Mouse (Mus musculus) cerebellum, postnatal 10 days (tissue): Measurements from ENCODE around the gene Itsn1.

Experiments used
- DNase-seq, 2 experiments: peaks; one replicate each; pipeline ENCODE4 v3.0.0; 2021; ENCODE audit warnings: mixed read lengths in 2 of 2

Gene Itsn1

GRCm38 (mm10) chr16:91770662-91771061, 41.6 kb downstream of the Itsn1 start:
- peak in 1 of 2 experiments; percentile 27 for DNase-seq

DNA sequence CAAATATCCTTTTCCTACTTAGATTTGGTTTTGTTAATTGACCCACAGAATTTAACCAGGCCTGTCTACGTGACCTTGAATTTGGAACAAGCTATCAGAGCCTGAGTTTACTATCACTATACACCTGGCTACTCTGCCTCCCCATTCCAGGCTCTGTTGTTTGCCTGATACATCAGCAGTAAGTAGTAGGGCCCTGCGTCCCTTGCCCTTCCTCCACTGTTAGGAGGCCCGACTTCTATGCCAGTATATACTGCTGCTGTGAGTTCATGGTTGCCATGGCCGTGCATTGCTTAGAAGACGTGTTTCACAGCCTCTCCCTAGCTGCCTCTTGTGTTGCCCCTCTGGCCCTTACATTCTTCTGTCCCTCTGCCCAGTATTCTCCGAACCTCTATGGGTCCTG, 42.3 kb downstream of the Itsn1 start:
- no peak for DNase-seq

DNA sequence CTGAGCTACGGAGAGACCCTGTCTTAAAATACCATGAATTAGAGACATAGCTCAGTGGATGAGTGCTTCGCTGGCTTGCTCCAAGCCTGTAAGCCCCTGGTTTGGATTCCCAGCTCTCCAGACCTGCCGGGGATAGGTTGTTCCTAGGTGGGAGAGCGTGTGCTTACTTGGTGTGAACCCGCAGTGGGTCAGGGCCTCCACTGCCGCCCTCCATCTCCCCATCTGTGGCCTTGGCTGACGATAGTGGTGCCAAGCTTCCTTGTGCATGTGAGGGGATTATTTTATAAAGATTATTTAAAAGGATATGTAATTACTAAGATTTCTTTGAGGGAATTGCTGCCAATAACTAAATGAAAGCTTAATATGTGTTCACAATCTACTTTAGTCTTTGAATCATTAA, 43.5 kb downstream of the Itsn1 start:
- peak; percentile 35 to 59 for DNase-seq

DNA sequence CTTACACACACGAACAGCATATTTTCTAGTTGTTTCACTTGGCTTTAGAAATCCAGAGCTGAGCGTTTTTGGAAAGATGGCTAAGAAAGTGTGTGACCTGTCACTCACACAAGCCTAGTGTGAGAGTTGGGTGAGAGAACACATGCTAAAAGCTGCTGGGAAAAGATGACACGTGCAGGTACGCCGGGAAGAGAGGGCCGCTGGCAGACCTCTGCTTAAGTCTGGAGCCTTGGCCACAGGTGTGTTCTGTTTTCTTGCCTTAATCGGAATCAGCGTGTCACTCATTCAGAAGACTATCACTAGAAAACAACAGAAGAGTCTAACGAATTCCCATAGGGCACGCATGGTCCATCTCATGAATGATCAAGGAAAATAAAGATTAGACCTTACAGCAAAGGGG, 50.5 kb downstream of the Itsn1 start:
- DNase-seq, result no peak

DNA sequence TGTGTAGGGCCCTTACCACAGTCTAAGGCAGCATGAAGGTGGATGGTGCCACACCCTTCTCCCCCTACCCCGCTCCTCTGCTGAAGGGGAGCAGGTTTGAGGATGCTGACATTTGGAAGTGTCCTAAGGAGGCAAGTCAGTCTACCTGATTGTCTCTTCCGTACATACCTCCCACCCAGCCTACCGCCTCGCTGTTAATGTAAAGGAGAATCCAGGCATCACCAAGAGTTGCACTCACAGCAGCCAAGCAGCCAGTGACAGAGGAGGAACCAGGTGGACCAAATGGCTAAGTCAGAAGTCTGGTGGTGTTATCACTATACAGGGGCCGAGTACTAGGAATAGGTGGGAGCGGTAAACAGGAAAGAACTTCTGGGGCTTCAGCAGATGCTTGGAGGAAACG, 51.1 kb downstream of the Itsn1 start:
- DNase-seq, result no peak

DNA sequence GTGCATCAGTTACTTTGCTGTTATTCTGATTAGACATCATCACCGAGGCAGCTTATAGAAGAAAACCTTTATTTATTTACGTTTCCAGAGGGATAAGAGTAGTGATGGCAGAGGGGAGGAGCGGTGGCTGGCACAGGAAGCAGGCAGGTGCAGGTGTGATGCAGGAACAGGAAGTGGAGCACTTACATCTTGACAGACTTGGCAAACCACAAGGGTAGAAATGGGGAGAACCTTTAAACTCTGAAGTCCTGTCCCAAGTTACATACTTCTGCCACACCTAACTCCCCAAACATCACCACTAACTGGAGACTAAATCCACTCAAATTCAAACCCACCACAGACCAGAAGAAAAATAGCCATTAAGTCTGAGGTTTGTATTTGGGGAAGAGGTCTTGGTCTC, 51.7 kb downstream of the Itsn1 start:
- no peak for DNase-seq

GRCm38 (mm10) chr16:91783191-91783590, 54.1 kb downstream of the Itsn1 start:
- peak; percentile 74 to 79 for DNase-seq

DNA sequence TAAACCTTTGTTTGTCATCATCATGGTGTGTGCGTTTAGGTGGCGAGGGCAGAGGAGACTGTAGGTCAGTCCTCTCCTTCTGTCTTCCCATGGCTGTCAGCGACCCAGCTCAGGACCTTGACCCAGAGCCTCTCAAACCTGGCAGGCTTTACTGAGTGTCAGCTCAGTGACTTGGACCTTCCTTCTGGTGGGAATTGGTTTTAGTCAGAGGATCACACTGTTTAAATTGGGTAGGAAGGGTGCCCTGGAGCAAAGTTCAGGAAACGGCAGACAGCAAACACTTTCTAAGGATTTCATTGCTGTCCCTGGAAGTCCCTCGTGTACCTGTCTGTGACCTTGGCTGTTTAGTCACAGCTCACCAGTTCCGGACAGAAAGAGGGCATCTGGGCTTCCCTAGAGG, 55.2 kb downstream of the Itsn1 start:
- no peak for DNase-seq

DNA sequence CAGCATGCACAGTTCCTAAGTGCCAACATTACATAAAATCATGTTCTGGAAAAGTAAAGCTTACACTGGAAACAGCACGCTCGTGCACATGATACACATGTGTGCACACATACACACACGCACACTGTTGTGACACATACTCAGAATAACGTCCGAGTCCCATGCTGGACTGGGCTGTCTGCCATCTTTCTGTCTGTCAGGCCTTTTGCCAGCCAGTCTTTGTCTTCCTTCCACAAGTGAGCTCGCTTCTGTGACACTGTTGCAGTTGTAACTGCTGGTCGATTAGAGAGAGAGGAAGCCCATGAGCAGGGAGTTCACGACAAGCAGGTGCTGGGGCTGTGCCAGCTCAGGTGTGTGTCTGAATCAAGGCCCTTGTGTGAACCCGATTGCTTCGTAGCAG, 57.3 kb downstream of the Itsn1 start:
- peak; percentile 77 to 79 for DNase-seq

DNA sequence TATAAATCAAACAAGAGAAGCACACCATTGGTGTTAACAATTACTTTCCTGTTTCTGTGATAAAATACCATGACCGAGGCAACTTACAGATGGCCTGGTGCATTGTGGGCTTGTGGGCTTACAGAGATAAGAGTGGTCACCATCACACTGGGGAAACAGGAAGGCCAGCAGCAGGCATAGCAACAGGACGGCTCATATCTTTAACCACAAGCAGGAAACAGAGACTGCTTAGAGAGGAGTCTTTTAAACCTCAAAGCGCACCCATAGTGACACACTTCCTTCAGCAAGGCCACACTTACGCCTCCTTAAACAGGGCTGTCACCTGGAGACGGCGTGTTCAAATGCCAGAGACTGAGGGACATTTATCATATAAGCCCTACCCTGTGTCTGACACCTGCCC, 60.6 kb downstream of the Itsn1 start:
- no peak for DNase-seq

- DNase-seq, result no peak
Measured at GRCm38 (mm10) chr16:91792477-91793196, 63.6 kb downstream of the Itsn1 start.

GRCm38 (mm10) chr16:91793507-91794278, 64.6 kb downstream of the Itsn1 start:
- DNase-seq, result no peak

GRCm38 (mm10) chr16:91794306-91794705, 65.2 kb downstream of the Itsn1 start:
- DNase-seq, result no peak

DNA sequence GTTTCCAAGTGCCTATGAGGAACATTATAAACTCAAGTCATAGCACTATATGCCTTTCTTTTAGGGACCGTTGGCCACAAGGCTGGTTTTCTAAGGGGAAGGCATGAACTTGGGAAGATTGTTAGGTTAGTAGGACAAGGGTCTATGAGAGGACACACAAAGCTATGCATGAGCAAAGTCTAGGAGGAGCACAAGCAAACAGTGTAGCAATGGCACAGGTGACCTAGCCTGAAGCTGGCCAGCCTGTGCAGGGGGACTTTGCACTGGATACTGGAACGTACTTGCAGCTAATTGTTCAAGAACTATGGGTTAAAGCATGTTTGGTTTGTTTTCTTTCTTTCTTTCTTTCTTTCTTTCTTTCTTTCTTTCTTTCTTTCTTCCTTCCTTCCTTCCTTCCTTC, 66.0 kb downstream of the Itsn1 start:
- no peak for DNase-seq

DNA sequence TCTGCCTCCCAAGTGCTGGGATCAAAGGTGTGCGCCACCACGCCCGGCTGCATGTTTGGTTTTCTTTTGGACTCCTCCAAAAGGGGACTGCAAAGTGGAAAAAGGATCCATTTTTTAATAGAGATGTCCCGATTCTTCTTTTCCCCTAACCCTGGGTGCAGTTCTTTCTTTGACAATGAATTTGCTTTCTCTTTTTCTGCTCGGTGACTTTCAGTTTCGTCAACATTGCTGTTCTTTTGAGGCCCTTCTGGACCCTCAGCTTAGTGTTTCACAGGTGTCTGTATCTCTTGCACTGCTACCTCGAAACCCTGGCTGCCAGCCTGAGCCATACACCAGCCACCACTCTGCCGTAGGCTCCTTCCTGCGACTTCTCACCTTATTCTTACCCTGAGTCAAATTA, 66.5 kb downstream of the Itsn1 start:
- DNase-seq, result no peak

DNA sequence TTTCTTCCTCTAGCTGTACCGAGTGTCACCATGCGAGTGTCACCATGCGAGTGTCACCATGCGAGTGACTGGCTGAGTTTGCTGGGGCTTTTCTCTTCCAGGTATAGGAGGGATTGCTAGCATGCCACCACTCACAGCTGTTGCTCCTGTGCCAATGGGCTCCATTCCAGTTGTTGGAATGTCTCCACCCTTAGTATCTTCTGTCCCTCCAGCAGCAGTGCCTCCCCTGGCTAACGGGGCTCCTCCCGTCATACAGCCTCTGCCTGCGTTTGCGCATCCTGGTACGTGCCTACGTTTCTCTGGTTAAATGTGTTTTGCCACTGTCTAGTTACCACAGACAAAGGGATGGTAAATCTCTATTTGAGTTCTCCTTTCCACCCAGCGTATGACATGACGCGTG, 72.3 kb downstream of the Itsn1 start:
- peak in 1 of 2 experiments; percentile 32 for DNase-seq

- DNase-seq, result no peak
Measured at GRCm38 (mm10) chr16:91802461-91803062, 73.5 kb downstream of the Itsn1 start.

GRCm38 (mm10) chr16:91804418-91804817, 75.3 kb downstream of the Itsn1 start:
- no peak for DNase-seq

DNA sequence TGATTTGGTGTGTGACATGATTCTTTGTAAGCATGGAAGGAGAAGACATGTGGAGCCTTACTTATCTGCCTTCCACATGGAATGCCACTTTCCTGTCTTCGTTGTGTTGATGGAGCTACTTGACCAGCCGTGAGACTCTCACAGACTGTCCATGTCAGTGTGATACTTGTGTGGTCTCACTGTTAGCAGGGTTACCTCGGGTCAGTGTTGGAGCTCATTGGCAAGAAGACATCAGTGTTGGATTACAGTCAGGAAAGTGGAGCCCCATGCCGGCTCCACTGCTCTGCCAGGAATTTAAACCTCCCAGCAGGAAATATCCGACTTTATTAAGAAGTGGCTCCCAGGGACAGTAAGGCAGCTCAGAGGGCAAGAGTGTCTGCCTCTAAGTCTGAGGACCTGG, 75.8 kb downstream of the Itsn1 start:
- DNase-seq, result peak; percentile 69 to 74

GRCm38 (mm10) chr16:91810235-91810634, 81.2 kb downstream of the Itsn1 start:
- DNase-seq, result no peak

DNA sequence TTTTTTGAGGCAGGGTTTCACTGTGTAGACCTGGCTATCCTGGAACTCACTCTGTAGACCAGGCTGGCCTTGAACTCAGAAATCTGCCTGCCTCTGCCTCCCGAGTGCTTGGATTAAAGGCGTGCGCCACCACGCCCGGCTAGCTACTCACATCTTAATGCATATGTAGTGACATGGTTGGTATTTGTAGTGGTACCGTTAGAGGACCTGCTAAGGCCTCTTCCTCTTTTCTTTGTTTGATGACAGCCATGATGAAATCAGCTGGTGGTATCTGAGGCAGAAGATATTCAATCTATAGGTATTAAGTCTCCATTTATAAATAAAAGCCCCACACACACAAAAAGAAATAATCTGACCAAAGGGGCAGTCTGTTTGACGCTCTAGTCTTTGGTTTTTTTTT, 82.3 kb downstream of the Itsn1 start:
- no peak for DNase-seq

- no peak for DNase-seq
Measured at GRCm38 (mm10) chr16:91811876-91812275, 82.8 kb downstream of the Itsn1 start.

DNA sequence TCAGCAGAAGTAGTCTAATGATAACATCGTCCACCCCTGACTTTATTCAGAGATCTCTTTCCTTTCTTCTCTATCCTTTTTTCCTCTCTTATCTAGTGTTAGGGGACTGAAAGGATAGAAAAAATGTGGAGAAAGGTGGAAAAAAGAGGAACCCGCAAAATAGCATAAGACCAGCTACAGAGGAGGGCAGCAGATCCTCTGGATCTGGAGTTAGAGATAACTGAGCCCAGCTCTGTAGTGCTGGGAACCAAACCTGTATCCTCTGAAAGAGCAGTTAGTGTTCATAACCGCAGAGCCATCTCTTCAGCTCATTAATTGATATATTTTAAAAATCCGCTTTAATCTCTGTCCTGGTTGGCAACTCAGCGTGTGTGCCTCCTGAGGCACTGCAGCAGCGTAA, 84.5 kb downstream of the Itsn1 start:
- DNase-seq, result no peak

- no peak for DNase-seq
Measured at GRCm38 (mm10) chr16:91815067-91815466, 86.0 kb downstream of the Itsn1 start.
